Mouse (Mus musculus) urinary bladder, postnatal 36 days (tissue): ENCODE results near the gene Itfg2.

Source experiments
- DNase-seq, 2 experiments: peaks; one replicate each; pipeline ENCODE4 v3.0.0; 2022; ENCODE audit warnings: low spot score in 2 of 2, mixed read lengths in 1 of 2

Itfg2 gene

GRCm38 (mm10) chr6:128424269-128425019 lies at the start of gene Itfg2:
Itfg2 (minus strand) TSS chr6:128424931.
- DNase-seq, result peak; percentile 95

GRCm38 (mm10) chr6:128474112-128474511 lies 49.4 kb upstream of the Itfg2 start:
- DNase-seq, result no peak

GRCm38 (mm10) chr6:128469451-128469850 lies 44.7 kb upstream of the Itfg2 start:
- peak in 1 of 2 experiments; percentile 17 for DNase-seq

GRCm38 (mm10) chr6:128467298-128467697 lies 42.6 kb upstream of the Itfg2 start:
- no peak for DNase-seq

- DNase-seq, result no peak
These were observed 41.8 kb upstream of the Itfg2 start for GRCm38 (mm10) chr6:128466563-128466962.

GRCm38 (mm10) chr6:128466043-128466442 lies 41.3 kb upstream of the Itfg2 start:
- DNase-seq, result no peak

GRCm38 (mm10) chr6:128464996-128465395 lies 40.3 kb upstream of the Itfg2 start:
- DNase-seq, result no peak

GRCm38 (mm10) chr6:128461606-128462005 lies 36.9 kb upstream of the Itfg2 start:
- no peak for DNase-seq

GRCm38 (mm10) chr6:128460729-128461503 lies 36.2 kb upstream of the Itfg2 start:
- no peak for DNase-seq

- DNase-seq, result no peak
These were observed 35.6 kb upstream of the Itfg2 start for GRCm38 (mm10) chr6:128460321-128460720.

GRCm38 (mm10) chr6:128457186-128457585 lies 32.5 kb upstream of the Itfg2 start:
- no peak for DNase-seq

- DNase-seq, result no peak
These were observed 31.3 kb upstream of the Itfg2 start for GRCm38 (mm10) chr6:128455835-128456605.

GRCm38 (mm10) chr6:128447063-128447462 lies 22.3 kb upstream of the Itfg2 start:
- DNase-seq, result no peak

- DNase-seq, result peak; percentile 38 to 63
These were observed 21.2 kb upstream of the Itfg2 start for GRCm38 (mm10) chr6:128445761-128446535.

- DNase-seq, result no peak
These were observed 15.5 kb upstream of the Itfg2 start for GRCm38 (mm10) chr6:128440238-128440637.

GRCm38 (mm10) chr6:128438871-128439341 lies 14.2 kb upstream of the Itfg2 start:
- DNase-seq, result no peak

GRCm38 (mm10) chr6:128438317-128438870 lies 13.7 kb upstream of the Itfg2 start, which contains the start of gene Fkbp4:
Fkbp4 (minus strand) TSS chr6:128438677.
- DNase-seq, result peak; percentile 93 to 94

- peak; percentile 52 to 56 for DNase-seq
These were observed 13.1 kb upstream of the Itfg2 start for GRCm38 (mm10) chr6:128437731-128438316.

GRCm38 (mm10) chr6:128437288-128437687 lies 12.6 kb upstream of the Itfg2 start:
- no peak for DNase-seq

GRCm38 (mm10) chr6:128436356-128437005 lies 11.8 kb upstream of the Itfg2 start:
- no peak for DNase-seq
